Mouse (Mus musculus) cerebellum, postnatal 14 days (tissue): ENCODE measurements around the gene Hspd1.
"Not testable (repeated sequence)": the region's sequence is repeated elsewhere in the genome, so short reads cannot be mapped to it uniquely, and the experiment has no call there.

Experiments
- DNase-seq, 2 experiments: peaks; one replicate each; pipeline ENCODE4 v3.0.0; 2021; ENCODE audit warnings: mixed read lengths in 2 of 2

Hspd1 gene

GRCm38 (mm10) chr1:55086868-55087400 lies 1.1 kb downstream of the Hspd1 start:
- DNase-seq, result no peak

GRCm38 (mm10) chr1:55085781-55086366 lies 2.2 kb downstream of the Hspd1 start:
- DNase-seq, result no peak

- no peak for DNase-seq
These were observed 5.9 kb downstream of the Hspd1 start for GRCm38 (mm10) chr1:55082106-55082505.

GRCm38 (mm10) chr1:55079677-55080076 lies 8.4 kb downstream of the Hspd1 start:
- no peak for DNase-seq

- DNase-seq, result no peak
These were observed 11.1 kb downstream of the Hspd1 start for GRCm38 (mm10) chr1:55076849-55077516.

GRCm38 (mm10) chr1:55076395-55076743 lies 11.7 kb downstream of the Hspd1 start:
- DNase-seq, result no peak

GRCm38 (mm10) chr1:55075652-55076394 lies 12.2 kb downstream of the Hspd1 start:
- no peak for DNase-seq

GRCm38 (mm10) chr1:55074757-55075156 lies 13.3 kb downstream of the Hspd1 start:
- DNase-seq, result no peak

- DNase-seq, result not testable (repeated sequence)
These were observed 15.7 kb downstream of the Hspd1 start for GRCm38 (mm10) chr1:55072328-55072727.

- DNase-seq, result no peak
These were observed 26.3 kb downstream of the Hspd1 start for GRCm38 (mm10) chr1:55061772-55062171.

GRCm38 (mm10) chr1:55061099-55061498 lies 26.9 kb downstream of the Hspd1 start:
- DNase-seq, result no peak

GRCm38 (mm10) chr1:55058383-55058782 lies 29.7 kb downstream of the Hspd1 start:
- not testable (repeated sequence) for DNase-seq

- no peak for DNase-seq
These were observed 32.5 kb downstream of the Hspd1 start for GRCm38 (mm10) chr1:55055322-55056115.

- DNase-seq, result no peak
These were observed 34.4 kb downstream of the Hspd1 start for GRCm38 (mm10) chr1:55053596-55053995.

GRCm38 (mm10) chr1:55053005-55053404 lies 35.0 kb downstream of the Hspd1 start:
- DNase-seq, result no peak

GRCm38 (mm10) chr1:55052355-55052953 lies 35.6 kb downstream of the Hspd1 start, which contains the start of gene Coq10b:
TSS of gene Coq10b (plus strand) at chr1:55052770.
- DNase-seq, result peak; percentile 98 to 100

GRCm38 (mm10) chr1:55051671-55052070 lies 36.4 kb downstream of the Hspd1 start:
- DNase-seq, result no peak

GRCm38 (mm10) chr1:55048841-55049587 lies 39.0 kb downstream of the Hspd1 start:
- DNase-seq, result no peak

- no peak for DNase-seq
These were observed 44.9 kb downstream of the Hspd1 start for GRCm38 (mm10) chr1:55043164-55043563.

GRCm38 (mm10) chr1:55042246-55042645 lies 45.8 kb downstream of the Hspd1 start:
- DNase-seq, result no peak

- DNase-seq, result no peak
These were observed 46.4 kb downstream of the Hspd1 start for GRCm38 (mm10) chr1:55041691-55042090.

GRCm38 (mm10) chr1:55039944-55040343 lies 48.1 kb downstream of the Hspd1 start:
- DNase-seq, result no peak
